Mouse (Mus musculus) lung, postnatal 36 days (tissue): ENCODE data around the gene Psmb9.
"Not testable (repeated sequence)": the region's sequence is repeated elsewhere in the genome, so short reads cannot be mapped to it uniquely, and the experiment has no call there.

ENCODE experiments used
- DNase-seq: peaks from one replicate; pipeline ENCODE4 v3.0.0; 2022; ENCODE audit warnings: mixed read lengths

Psmb9 gene

GRCm38 (mm10) chr17:34187261-34187916, at the start of gene Psmb9, which contains the start of gene Tap1:
TSS of gene Psmb9 (minus strand) at chr17:34187764.
TSS of gene Tap1 (plus strand) at chr17:34187553.
- DNase-seq = peak; percentile 99

GRCm38 (mm10) chr17:34236691-34237090, 49.1 kb upstream of the Psmb9 start:
- DNase-seq = peak; percentile 75

- DNase-seq = peak; percentile 91
Measured at GRCm38 (mm10) chr17:34234926-34235325, 47.4 kb upstream of the Psmb9 start.

- not testable (repeated sequence) for DNase-seq
Measured at GRCm38 (mm10) chr17:34232021-34232420, 44.5 kb upstream of the Psmb9 start.

- DNase-seq = not testable (repeated sequence)
Measured at GRCm38 (mm10) chr17:34230971-34231370, 43.4 kb upstream of the Psmb9 start.

GRCm38 (mm10) chr17:34225911-34226310, 38.3 kb upstream of the Psmb9 start:
- not testable (repeated sequence) for DNase-seq

GRCm38 (mm10) chr17:34225426-34225825, 37.9 kb upstream of the Psmb9 start:
- DNase-seq = no peak

GRCm38 (mm10) chr17:34224816-34225215, 37.3 kb upstream of the Psmb9 start:
- no peak for DNase-seq

GRCm38 (mm10) chr17:34220401-34220800, 32.8 kb upstream of the Psmb9 start:
- not testable (repeated sequence) for DNase-seq

- peak; percentile 37 for DNase-seq
Measured at GRCm38 (mm10) chr17:34219801-34220200, 32.2 kb upstream of the Psmb9 start.

GRCm38 (mm10) chr17:34219096-34219495, 31.5 kb upstream of the Psmb9 start:
- peak; percentile 81 for DNase-seq

- DNase-seq = peak; percentile 85
Measured at GRCm38 (mm10) chr17:34218675-34219074, 31.1 kb upstream of the Psmb9 start.

GRCm38 (mm10) chr17:34217986-34218385, 30.4 kb upstream of the Psmb9 start:
- no peak for DNase-seq

- DNase-seq = no peak
Measured at GRCm38 (mm10) chr17:34217216-34217928, 29.8 kb upstream of the Psmb9 start.

- no peak for DNase-seq
Measured at GRCm38 (mm10) chr17:34215176-34215575, 27.6 kb upstream of the Psmb9 start.

GRCm38 (mm10) chr17:34213936-34214335, 26.4 kb upstream of the Psmb9 start:
- DNase-seq = no peak

- DNase-seq = no peak
Measured at GRCm38 (mm10) chr17:34211746-34212365, 24.3 kb upstream of the Psmb9 start.

GRCm38 (mm10) chr17:34210599-34210998, 23.0 kb upstream of the Psmb9 start:
- no peak for DNase-seq

GRCm38 (mm10) chr17:34209680-34210079, 22.1 kb upstream of the Psmb9 start:
- DNase-seq = no peak

GRCm38 (mm10) chr17:34208421-34208820, 20.9 kb upstream of the Psmb9 start:
- no peak for DNase-seq

GRCm38 (mm10) chr17:34207866-34208265, 20.3 kb upstream of the Psmb9 start:
- DNase-seq = no peak

- peak; percentile 22 for DNase-seq
Measured at GRCm38 (mm10) chr17:34207456-34207855, 19.9 kb upstream of the Psmb9 start.

- DNase-seq = no peak
Measured at GRCm38 (mm10) chr17:34206731-34207130, 19.2 kb upstream of the Psmb9 start.

- DNase-seq = peak; percentile 74
Measured at GRCm38 (mm10) chr17:34205746-34206176, 18.2 kb upstream of the Psmb9 start.
